Mouse (Mus musculus) bone marrow, adult 2 months (tissue): Measurements from ENCODE around the gene Dph6.

Source experiments
- CTCF ChIP-seq: fragments of 200-500 bp; IDR thresholded peaks from 2 replicates; pipeline ENCODE4 v1.5.1; 2011; ENCODE audit warnings: low read length, control low read depth; ENCODE audit not compliant: control insufficient read depth, insufficient read depth
- POLR2A ChIP-seq: fragments of 200-500 bp; IDR thresholded peaks from 2 replicates; pipeline ENCODE4 v1.6.1; 2011; ENCODE audit warnings: low read depth, mild to moderate bottlenecking, control low read depth, low read length, borderline replicate concordance; ENCODE audit not compliant: control insufficient read depth

DNA sequence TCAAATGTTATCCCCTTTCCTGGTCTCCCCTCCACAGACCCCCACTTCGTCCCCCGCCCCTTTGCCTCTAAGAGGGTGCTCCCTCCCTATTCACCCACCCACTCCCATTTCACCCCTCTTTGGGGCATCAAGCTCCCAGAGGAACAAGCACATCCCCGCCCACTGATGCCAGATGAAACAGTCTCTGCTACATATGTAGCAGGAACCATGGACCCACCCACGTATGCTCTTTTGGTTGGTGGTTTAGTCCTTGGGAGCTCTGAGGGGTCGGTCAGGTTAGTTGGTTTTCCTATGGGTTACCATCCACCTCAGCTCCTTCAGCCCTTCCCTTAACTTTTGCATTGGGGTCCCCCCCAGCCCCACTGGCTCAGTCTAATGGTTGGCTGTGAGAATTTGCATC, 61.4 kb downstream of the Dph6 start:
- TF ChIP-seq CTCF, result no peak
- TF ChIP-seq POLR2A, result no peak
